Mouse (Mus musculus): ENCODE results near the gene Tifab. TPM values are rescaled to one million over a fixed set of nuclear protein-coding genes. Genes with fewer than 3 reads are reported as not detected.
A peak's percentile ranks its signal among the peaks of the same experiment; 100 is the strongest.

Tifab gene
- polyA plus RNA-seq, 1 experiment: not detected

DNA sequence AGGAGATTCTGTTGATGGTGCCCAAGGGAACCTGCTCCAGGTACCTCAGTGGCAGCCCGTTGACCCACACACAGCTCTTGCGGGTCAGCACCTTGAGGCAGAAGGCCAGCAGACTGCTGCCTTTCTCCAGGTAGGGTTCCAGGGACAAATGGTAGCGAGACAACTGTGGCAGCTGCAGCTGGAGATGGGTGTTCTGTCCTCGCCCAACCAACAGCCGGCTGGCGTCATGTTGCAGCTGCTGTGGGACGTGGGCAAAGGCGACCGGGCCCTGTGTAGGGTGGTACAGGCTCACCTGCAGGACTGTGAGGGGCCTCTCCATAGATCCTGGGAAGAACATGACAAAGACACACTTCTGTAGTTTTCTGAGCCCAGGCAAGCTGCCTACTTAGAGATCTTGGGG lies 2.4 kb downstream of the Tifab start:
- H3K36me3 ChIP-seq (ENCODE audit: control insufficient read depth, insufficient read depth): no peaks in the 10 kb centered on the region
- TF ChIP-seq MYOG (IDR thresholded peaks at IDR 0.05; ENCODE audit: control insufficient read depth in 1 of 3, insufficient read depth in 1 of 3, insufficient read length in 2 of 3, low read depth in 2 of 3) (peak in 2 of 3 experiments; percentile 82 to 83), TCF3 (IDR thresholded peaks at IDR 0.05; ENCODE audit: insufficient read length, low read depth) (peak; percentile 63), USF1 (IDR thresholded peaks at IDR 0.05; ENCODE audit: low read depth) (no peak), MYOD1 (IDR thresholded peaks at IDR 0.05; ENCODE audit: control insufficient read depth in 1 of 3, insufficient read length in 2 of 3, low read depth in 2 of 3) (peak in 1 of 3 experiments; percentile 62)
- H3K79me2 ChIP-seq (ENCODE audit: control insufficient read depth, insufficient read depth): no peaks in the 10 kb centered on the region
- no peak overlapping the region for H3ac ChIP-seq (ENCODE audit: control insufficient read depth, insufficient read length)
- H3K27me3 ChIP-seq (ENCODE audit: control insufficient read depth, insufficient read depth, insufficient read length): peaks cover 36% of the 10 kb centered on the region
- H3K4me3 ChIP-seq: no peak overlapping the region
- H3K4me2 ChIP-seq (ENCODE audit: low read depth): no peak overlapping the region

DNA sequence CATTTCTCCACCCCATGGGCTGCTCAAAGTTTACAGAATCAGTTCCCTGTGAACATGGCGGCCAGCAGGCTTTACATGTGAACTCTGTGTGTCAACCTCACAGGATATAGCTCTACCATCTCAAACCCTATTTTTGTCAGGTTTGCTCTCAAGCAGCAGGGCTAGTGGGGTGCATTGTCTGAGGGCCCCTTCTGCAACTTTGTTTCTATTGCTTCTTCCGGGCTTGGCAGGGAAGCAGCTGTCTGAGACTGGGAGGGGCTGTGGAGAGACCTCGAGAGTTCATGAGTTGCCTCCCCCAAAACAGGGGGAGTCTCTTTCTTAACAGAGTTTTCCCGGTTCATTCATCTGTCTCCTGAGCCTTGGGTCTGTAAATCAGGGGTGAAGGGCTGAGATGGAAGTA lies 2.8 kb downstream of the Tifab start:
- TF ChIP-seq E2F4 (IDR thresholded peaks at IDR 0.05; ENCODE audit: insufficient read depth) (no peak), REST (IDR thresholded peaks at IDR 0.05; ENCODE audit: insufficient read depth, insufficient read length) (no peak), TCF12 (IDR thresholded peaks at IDR 0.05; ENCODE audit: insufficient read depth, poor library complexity, severe bottlenecking) (no peak), USF1 (IDR thresholded peaks at IDR 0.05; ENCODE audit: low read depth) (no peak), POLR2A (IDR thresholded peaks at IDR 0.05; ENCODE audit: insufficient read length, low read depth) (no peak), MAX (IDR thresholded peaks at IDR 0.05; ENCODE audit: low read depth) (no peak), SRF (IDR thresholded peaks at IDR 0.05; ENCODE audit: control insufficient read depth, insufficient read length, low read depth) (no peak), MYOD1 (IDR thresholded peaks at IDR 0.05; ENCODE audit: control insufficient read depth in 1 of 3, insufficient read length in 2 of 3, low read depth in 2 of 3) (no peak), TCF3 (IDR thresholded peaks at IDR 0.05; ENCODE audit: insufficient read length, low read depth) (no peak), MYOG (IDR thresholded peaks at IDR 0.05; ENCODE audit: control insufficient read depth in 1 of 3, insufficient read depth in 1 of 3, insufficient read length in 2 of 3, low read depth in 2 of 3) (no peak), CEBPB (IDR thresholded peaks at IDR 0.05; ENCODE audit: insufficient read depth, poor library complexity, severe bottlenecking) (no peak), POLR2AphosphoS2 (IDR thresholded peaks at IDR 0.05; ENCODE audit: insufficient read length, low read depth) (no peak)
- no peak overlapping the region for H3ac ChIP-seq (ENCODE audit: control insufficient read depth, insufficient read length)
- no peaks in the 10 kb centered on the region for H3K79me2 ChIP-seq (ENCODE audit: control insufficient read depth, insufficient read depth)
- H3K27me3 ChIP-seq (ENCODE audit: control insufficient read depth, insufficient read depth, insufficient read length): peaks cover 40% of the 10 kb centered on the region
- H3K4me3 ChIP-seq: no peak overlapping the region
- no peak overlapping the region for H3K4me2 ChIP-seq (ENCODE audit: low read depth)
- no peaks in the 10 kb centered on the region for H3K36me3 ChIP-seq (ENCODE audit: control insufficient read depth, insufficient read depth)

DNA sequence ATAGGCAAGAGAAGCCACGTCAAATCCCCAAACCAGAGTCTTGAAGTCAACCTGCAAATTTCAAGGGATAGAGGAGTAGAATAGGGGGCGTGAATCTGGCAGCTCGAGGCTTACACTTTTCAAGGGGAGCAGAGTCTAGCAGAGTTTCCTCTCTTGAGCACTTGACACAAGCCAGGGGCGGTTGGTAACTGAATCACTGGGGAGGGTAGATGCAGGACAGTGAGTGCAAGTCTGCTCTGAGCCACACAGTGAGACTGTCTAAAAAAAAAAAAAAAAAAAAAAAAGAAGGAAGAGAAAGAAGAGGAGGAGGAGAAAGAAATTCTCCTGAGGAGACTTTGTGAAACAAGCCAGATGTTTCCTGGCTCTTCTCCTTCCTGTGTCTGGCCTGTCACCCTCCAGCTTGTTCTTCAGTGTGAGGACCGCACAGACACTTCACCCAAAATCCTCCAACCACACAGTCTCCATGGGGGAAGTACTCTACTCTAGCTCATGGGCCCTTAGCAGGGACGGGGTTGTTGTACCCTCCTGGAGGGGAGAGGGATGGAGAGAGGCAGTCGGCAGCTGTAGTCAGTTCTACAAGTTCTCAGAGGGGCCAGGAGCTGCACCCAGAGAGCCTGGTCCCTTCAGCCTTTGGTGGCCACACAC lies 5.7 kb downstream of the Tifab start:
- Histone ChIP-seq H3K27me3 (ENCODE audit: control insufficient read depth, insufficient read depth, insufficient read length) (peaks cover 56% of the 10 kb centered on the region), H3K4me3 (no peak overlapping the region), H3K79me2 (ENCODE audit: control insufficient read depth, insufficient read depth) (no peaks in the 10 kb centered on the region), H3K4me2 (ENCODE audit: low read depth) (no peak overlapping the region), H3ac (ENCODE audit: control insufficient read depth, insufficient read length) (no peak overlapping the region), H3K36me3 (ENCODE audit: control insufficient read depth, insufficient read depth) (no peaks in the 10 kb centered on the region)
- TF ChIP-seq POLR2A (IDR thresholded peaks at IDR 0.05; ENCODE audit: insufficient read length, low read depth) (no peak), USF1 (IDR thresholded peaks at IDR 0.05; ENCODE audit: low read depth) (no peak), MAX (IDR thresholded peaks at IDR 0.05; ENCODE audit: low read depth) (no peak), TCF3 (IDR thresholded peaks at IDR 0.05; ENCODE audit: insufficient read length, low read depth) (no peak), MYOG (IDR thresholded peaks at IDR 0.05; ENCODE audit: control insufficient read depth in 1 of 3, insufficient read depth in 1 of 3, insufficient read length in 2 of 3, low read depth in 2 of 3) (no peak), REST (IDR thresholded peaks at IDR 0.05; ENCODE audit: insufficient read depth, insufficient read length) (no peak), CEBPB (IDR thresholded peaks at IDR 0.05; ENCODE audit: insufficient read depth, poor library complexity, severe bottlenecking) (no peak), E2F4 (IDR thresholded peaks at IDR 0.05; ENCODE audit: insufficient read depth) (no peak), TCF12 (IDR thresholded peaks at IDR 0.05; ENCODE audit: insufficient read depth, poor library complexity, severe bottlenecking) (no peak), MYOD1 (IDR thresholded peaks at IDR 0.05; ENCODE audit: control insufficient read depth in 1 of 3, insufficient read length in 2 of 3, low read depth in 2 of 3) (no peak), POLR2AphosphoS2 (IDR thresholded peaks at IDR 0.05; ENCODE audit: insufficient read length, low read depth) (no peak), SRF (IDR thresholded peaks at IDR 0.05; ENCODE audit: control insufficient read depth, insufficient read length, low read depth) (no peak)

DNA sequence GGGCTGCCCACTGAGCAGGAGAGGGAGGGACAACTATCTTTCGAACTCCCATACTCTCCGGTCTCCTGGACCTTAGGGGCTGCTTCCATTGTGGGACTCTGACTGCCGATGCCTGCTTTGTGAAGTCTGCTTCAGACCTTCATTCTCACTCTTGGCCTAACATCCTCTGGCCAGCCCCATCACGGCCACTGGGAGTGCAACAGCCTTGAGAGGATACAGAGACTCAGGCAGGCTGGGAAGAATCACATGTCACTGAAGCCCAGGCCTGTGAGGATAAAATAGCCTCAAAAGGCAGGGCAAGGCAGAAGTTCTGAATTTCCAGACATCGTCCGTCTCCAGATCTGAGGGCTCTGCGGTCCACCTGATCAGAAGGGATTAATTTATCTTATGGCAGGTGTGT lies 6.6 kb downstream of the Tifab start:
- no peak overlapping the region for H3K4me2 ChIP-seq (ENCODE audit: low read depth)
- TF ChIP-seq POLR2A (IDR thresholded peaks at IDR 0.05; ENCODE audit: insufficient read length, low read depth): no peak
- no peak for TF ChIP-seq MYOD1 (IDR thresholded peaks at IDR 0.05; ENCODE audit: control insufficient read depth in 1 of 3, insufficient read length in 2 of 3, low read depth in 2 of 3)
- no peak for TF ChIP-seq TCF12 (IDR thresholded peaks at IDR 0.05; ENCODE audit: insufficient read depth, poor library complexity, severe bottlenecking)
- TF ChIP-seq MAX (IDR thresholded peaks at IDR 0.05; ENCODE audit: low read depth): no peak
- TF ChIP-seq POLR2AphosphoS2 (IDR thresholded peaks at IDR 0.05; ENCODE audit: insufficient read length, low read depth): no peak
- TF ChIP-seq MYOG (IDR thresholded peaks at IDR 0.05; ENCODE audit: control insufficient read depth in 1 of 3, insufficient read depth in 1 of 3, insufficient read length in 2 of 3, low read depth in 2 of 3): no peak
- TF ChIP-seq E2F4 (IDR thresholded peaks at IDR 0.05; ENCODE audit: insufficient read depth): no peak
- no peak for TF ChIP-seq REST (IDR thresholded peaks at IDR 0.05; ENCODE audit: insufficient read depth, insufficient read length)
- no peak for TF ChIP-seq USF1 (IDR thresholded peaks at IDR 0.05; ENCODE audit: low read depth)
- no peak for TF ChIP-seq CEBPB (IDR thresholded peaks at IDR 0.05; ENCODE audit: insufficient read depth, poor library complexity, severe bottlenecking)
- no peak for TF ChIP-seq TCF3 (IDR thresholded peaks at IDR 0.05; ENCODE audit: insufficient read length, low read depth)
- TF ChIP-seq SRF (IDR thresholded peaks at IDR 0.05; ENCODE audit: control insufficient read depth, insufficient read length, low read depth): no peak
- peaks cover 57% of the 10 kb centered on the region for H3K27me3 ChIP-seq (ENCODE audit: control insufficient read depth, insufficient read depth, insufficient read length)
- no peak overlapping the region for H3K4me3 ChIP-seq
- H3K79me2 ChIP-seq (ENCODE audit: control insufficient read depth, insufficient read depth): no peaks in the 10 kb centered on the region
- H3ac ChIP-seq (ENCODE audit: control insufficient read depth, insufficient read length): no peak overlapping the region
- H3K36me3 ChIP-seq (ENCODE audit: control insufficient read depth, insufficient read depth): no peaks in the 10 kb centered on the region

Measured in myocyte (in vitro differentiated cells).